Mouse (Mus musculus): ENCODE measurements around the gene Tfap4. TPM values are rescaled to one million over a fixed set of nuclear protein-coding genes. Genes with fewer than 3 reads are reported as not detected.

Tfap4 gene
- polyA plus RNA-seq, 1 experiment from 2014 or later: 26.5 TPM

DNA sequence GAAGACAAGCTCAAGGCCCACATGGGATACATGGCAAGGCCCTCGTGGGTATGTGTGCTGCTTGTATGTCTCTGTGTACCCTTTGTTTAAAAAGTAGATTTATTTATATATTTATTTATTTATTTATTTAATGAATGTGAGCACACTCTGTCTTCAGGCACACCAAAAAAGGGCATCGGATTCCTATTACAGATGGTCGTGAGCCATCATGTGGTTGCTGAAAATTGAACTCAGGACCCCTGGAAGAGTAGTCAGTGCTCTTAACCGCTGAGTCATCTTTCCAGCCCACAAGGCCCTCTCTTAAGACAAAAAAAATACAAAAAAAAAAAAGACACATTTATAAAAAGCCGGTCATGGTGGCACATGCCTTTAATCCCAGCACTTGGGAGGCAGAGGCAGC is 12.0 kb downstream of the Tfap4 start:
- Histone ChIP-seq H3K27ac (ENCODE audit: low read length) (no peak overlapping the region), H3K27me3 (replicated peaks; ENCODE audit: control insufficient read depth, insufficient read depth, low read length) (no peaks in the 10 kb centered on the region), H3K36me3 (ENCODE audit: control insufficient read depth, insufficient read depth, low read length) (no peaks in the 10 kb centered on the region), H3K4me1 (ENCODE audit: control insufficient read depth, insufficient read depth, low read length) (peaks cover 15% of the 10 kb centered on the region), H3K4me3 (ENCODE audit: low read length) (no peak overlapping the region), H3K4me2 (ENCODE audit: low read depth, low read length) (no peak overlapping the region), H3K9me3 (ENCODE audit: control insufficient read depth, low read length) (no peaks in the 10 kb centered on the region), H3K9ac (ENCODE audit: low read depth, low read length) (no peak overlapping the region)
- no peak for ATAC-seq
- 82% methylated on average over 5 of the region's 5 CpGs for WGBS

DNA sequence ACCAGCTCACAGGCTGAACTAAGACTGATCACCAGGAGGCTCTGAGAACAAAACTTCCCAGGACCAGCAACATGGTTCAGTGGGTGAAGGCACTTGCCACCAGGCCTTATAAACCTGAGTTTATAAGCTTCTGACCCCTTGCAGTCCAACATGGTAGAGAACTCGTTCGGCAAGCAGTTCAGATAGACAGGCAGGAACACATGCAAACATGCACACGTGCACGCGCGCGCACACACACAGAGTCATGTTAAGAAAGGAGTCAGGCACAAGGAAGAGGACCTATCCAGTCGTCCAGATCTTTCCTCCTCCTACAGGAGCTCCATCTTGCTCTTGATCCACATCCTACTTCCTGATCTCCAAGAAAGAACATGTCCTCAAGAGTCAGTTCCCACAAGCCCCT is 12.8 kb downstream of the Tfap4 start:
- H3K4me3 ChIP-seq (ENCODE audit: low read length): no peak overlapping the region
- no peaks in the 10 kb centered on the region for H3K27me3 ChIP-seq (replicated peaks; ENCODE audit: control insufficient read depth, insufficient read depth, low read length)
- 93% methylated on average over 8 of the region's 8 CpGs for WGBS
- H3K9ac ChIP-seq (ENCODE audit: low read depth, low read length): no peak overlapping the region
- ATAC-seq: no peak
- H3K27ac ChIP-seq (ENCODE audit: low read length): no peak overlapping the region
- H3K36me3 ChIP-seq (ENCODE audit: control insufficient read depth, insufficient read depth, low read length): no peaks in the 10 kb centered on the region
- peaks cover 10% of the 10 kb centered on the region for H3K4me1 ChIP-seq (ENCODE audit: control insufficient read depth, insufficient read depth, low read length)
- H3K4me2 ChIP-seq (ENCODE audit: low read depth, low read length): no peak overlapping the region
- H3K9me3 ChIP-seq (ENCODE audit: control insufficient read depth, low read length): no peaks in the 10 kb centered on the region

DNA sequence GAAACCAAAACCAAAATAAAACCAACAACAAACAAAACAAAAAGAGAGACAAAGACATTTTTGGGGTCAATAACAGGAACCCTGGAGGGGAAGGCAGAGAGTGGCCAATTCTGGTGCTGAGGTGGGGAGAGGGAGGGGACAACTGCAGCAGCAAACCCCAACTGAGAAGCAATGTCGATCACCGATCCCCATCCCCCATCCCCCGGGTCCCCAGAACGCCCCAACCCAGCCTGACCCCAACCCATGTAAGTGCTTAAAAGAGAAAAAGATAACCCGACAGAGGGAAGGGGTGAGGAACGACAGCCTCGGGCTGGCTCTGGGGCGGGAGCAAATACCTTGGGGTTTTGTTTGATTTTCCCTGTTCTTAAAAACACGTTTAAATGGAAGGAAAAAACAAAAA is 14.8 kb downstream of the Tfap4 start:
- no peak overlapping the region for H3K27ac ChIP-seq (ENCODE audit: low read length)
- H3K4me3 ChIP-seq (ENCODE audit: low read length): no peak overlapping the region
- no peaks in the 10 kb centered on the region for H3K36me3 ChIP-seq (ENCODE audit: control insufficient read depth, insufficient read depth, low read length)
- 0 out of 2 replicates have a peak, but pooled peaks cover 3% of the 10 kb centered on the region for H3K4me1 ChIP-seq (ENCODE audit: control insufficient read depth, insufficient read depth, low read length)
- no peak for ATAC-seq
- no peaks in the 10 kb centered on the region for H3K27me3 ChIP-seq (replicated peaks; ENCODE audit: control insufficient read depth, insufficient read depth, low read length)
- no peak overlapping the region for H3K4me2 ChIP-seq (ENCODE audit: low read depth, low read length)
- H3K9ac ChIP-seq (ENCODE audit: low read depth, low read length): no peak overlapping the region
- no peaks in the 10 kb centered on the region for H3K9me3 ChIP-seq (ENCODE audit: control insufficient read depth, low read length)
- WGBS: 79% methylated on average over 8 of the region's 9 CpGs

DNA sequence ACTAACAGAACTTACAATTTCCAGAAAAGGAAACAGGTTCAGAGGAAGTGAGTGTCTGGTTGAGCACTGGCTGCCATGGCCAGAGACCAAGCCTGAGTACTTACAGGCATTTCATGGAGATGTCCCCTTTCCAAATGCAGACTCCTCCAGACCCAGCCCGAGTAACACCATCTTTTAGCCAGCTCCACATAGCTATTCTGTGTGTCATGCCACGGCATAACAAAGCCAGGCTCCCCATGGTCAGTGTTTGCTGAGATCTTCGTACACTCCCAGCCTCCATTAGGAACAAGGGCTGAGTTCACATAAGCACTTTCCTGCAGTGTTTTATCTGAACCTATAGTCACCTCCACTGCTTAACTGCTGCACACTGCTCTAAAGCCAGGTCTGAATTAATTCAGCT is 16.4 kb downstream of the Tfap4 start:
- 80% methylated on average over 3 of the region's 3 CpGs for WGBS
- Histone ChIP-seq H3K9me3 (ENCODE audit: control insufficient read depth, low read length) (no peaks in the 10 kb centered on the region), H3K36me3 (ENCODE audit: control insufficient read depth, insufficient read depth, low read length) (no peaks in the 10 kb centered on the region), H3K4me2 (ENCODE audit: low read depth, low read length) (no peak overlapping the region), H3K27me3 (replicated peaks; ENCODE audit: control insufficient read depth, insufficient read depth, low read length) (no peaks in the 10 kb centered on the region), H3K9ac (ENCODE audit: low read depth, low read length) (no peak overlapping the region), H3K4me1 (ENCODE audit: control insufficient read depth, insufficient read depth, low read length) (0 out of 2 replicates have a peak, but pooled peaks cover 3% of the 10 kb centered on the region), H3K27ac (ENCODE audit: low read length) (no peak overlapping the region), H3K4me3 (ENCODE audit: low read length) (no peak overlapping the region)
- no peak for ATAC-seq

DNA sequence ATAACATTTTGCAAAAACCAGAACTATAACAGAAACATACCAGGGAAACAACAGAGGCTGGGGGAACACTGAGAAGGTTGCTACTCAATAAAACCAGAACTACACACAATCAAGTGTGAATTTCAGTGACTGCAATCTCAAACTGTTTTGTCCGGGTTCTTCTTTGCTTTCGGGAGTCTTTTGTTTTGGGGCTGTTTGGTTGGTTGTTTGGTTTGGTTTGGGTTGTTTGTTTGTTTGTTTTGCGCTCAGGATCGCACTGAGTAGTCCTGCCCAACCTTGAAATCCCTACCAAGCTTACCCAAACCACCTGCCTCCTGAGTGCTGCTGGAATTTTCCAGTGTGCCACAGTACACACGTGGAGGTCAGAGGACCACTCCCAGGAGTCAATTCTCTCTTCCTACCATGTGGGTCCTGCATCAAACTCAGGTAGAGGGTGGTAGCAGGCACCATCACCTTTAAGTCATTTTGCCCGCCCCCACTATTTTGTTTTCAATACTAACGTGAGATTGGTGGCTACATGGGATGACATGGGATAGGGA is 17.3 kb downstream of the Tfap4 start:
- Histone ChIP-seq H3K36me3 (ENCODE audit: control insufficient read depth, insufficient read depth, low read length) (no peaks in the 10 kb centered on the region), H3K9me3 (ENCODE audit: control insufficient read depth, low read length) (no peaks in the 10 kb centered on the region), H3K4me3 (ENCODE audit: low read length) (0 out of 2 replicates have a peak overlapping the region, but pooled peaks have one; percentile 21), H3K4me1 (ENCODE audit: control insufficient read depth, insufficient read depth, low read length) (0 out of 2 replicates have a peak, but pooled peaks cover 3% of the 10 kb centered on the region), H3K9ac (ENCODE audit: low read depth, low read length) (0 out of 2 replicates have a peak overlapping the region, but pooled peaks have one; percentile 51), H3K27ac (ENCODE audit: low read length) (no peak overlapping the region), H3K27me3 (replicated peaks; ENCODE audit: control insufficient read depth, insufficient read depth, low read length) (no peaks in the 10 kb centered on the region), H3K4me2 (ENCODE audit: low read depth, low read length) (peak overlapping the region; percentile 35; the same call in 1 of the 2 replicates)
- peak; percentile 14; the same call in 1 of the 2 replicates for ATAC-seq
- WGBS: 38% methylated on average over 7 of the region's 7 CpGs

DNA sequence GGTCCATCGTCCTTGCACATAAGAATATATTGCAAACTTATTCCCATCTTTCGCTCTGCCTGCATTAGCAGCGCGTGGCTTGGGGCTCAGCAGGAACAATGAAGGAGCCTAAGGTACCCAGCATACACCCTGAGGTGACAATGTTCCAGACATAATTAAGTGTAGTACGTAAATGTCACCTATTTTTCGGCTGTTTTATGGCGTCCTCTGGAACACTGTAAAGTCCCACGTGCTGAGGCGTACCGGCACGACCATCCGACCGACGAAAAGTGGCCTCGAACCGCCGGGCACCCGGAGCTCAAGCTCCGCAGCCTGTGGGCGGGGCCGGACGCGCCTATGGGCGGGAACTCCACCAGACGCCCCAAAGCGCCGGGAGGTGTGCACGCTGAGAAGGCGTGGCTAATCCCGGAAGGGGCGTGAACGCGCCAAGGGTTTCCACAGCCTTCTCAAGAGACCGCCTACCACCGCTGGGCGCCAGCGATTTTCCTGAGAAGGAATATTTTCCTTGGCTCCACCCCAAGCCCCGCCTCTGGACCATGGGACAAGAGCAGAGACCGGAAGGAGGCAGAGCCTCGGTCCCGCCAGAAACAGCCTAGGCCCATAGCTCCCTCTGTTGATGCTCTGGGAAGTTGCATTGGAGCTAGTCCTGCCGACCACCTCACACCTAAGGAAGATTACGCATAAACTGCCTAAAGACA is 18.0 kb downstream of the Tfap4 start, which contains the start of gene Srl:
Srl (minus strand) TSS at position 316 of the 698 bp plus-strand sequence.
- Histone ChIP-seq H3K4me1 (ENCODE audit: control insufficient read depth, insufficient read depth, low read length) (0 out of 2 replicates have a peak, but pooled peaks cover 3% of the 10 kb centered on the region), H3K27me3 (replicated peaks; ENCODE audit: control insufficient read depth, insufficient read depth, low read length) (no peaks in the 10 kb centered on the region), H3K4me2 (ENCODE audit: low read depth, low read length) (peak within 1 kb of the TSS; percentile 68), H3K4me3 (ENCODE audit: low read length) (peak within 1 kb of the TSS; percentile 55), H3K36me3 (ENCODE audit: control insufficient read depth, insufficient read depth, low read length) (no peaks in the 10 kb centered on the region), H3K9ac (ENCODE audit: low read depth, low read length) (peak within 1 kb of the TSS; percentile 62), H3K27ac (ENCODE audit: low read length) (0 out of 2 replicates have a peak within 1 kb of the TSS, but pooled peaks have one; percentile 35), H3K9me3 (ENCODE audit: control insufficient read depth, low read length) (no peaks in the 10 kb centered on the region)
- ATAC-seq: peak; percentile 96
- WGBS: under 1% methylated on average over 43 of the region's 43 CpGs

DNA sequence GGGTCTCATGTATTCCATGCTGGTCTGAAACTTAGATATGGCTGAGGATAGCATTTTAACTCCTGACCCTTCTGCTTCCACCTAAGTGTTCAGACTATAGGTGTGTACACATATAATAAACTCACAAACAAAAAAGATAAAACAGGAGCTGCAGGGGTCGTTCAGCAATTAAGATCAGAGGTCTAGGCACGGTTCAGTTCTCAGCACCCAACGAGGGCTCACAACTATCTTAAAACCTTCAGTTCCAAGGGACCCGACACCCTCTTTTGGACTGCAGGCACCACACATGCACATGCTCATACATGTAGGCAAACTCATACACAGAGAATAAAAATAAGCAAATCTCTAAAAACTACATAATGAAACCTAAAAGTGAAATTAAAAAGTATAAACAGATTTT is 18.6 kb downstream of the Tfap4 start:
- WGBS: 61% methylated on average over 4 of the region's 4 CpGs
- 0 out of 2 replicates have a peak, but pooled peaks cover 3% of the 10 kb centered on the region for H3K4me1 ChIP-seq (ENCODE audit: control insufficient read depth, insufficient read depth, low read length)

DNA sequence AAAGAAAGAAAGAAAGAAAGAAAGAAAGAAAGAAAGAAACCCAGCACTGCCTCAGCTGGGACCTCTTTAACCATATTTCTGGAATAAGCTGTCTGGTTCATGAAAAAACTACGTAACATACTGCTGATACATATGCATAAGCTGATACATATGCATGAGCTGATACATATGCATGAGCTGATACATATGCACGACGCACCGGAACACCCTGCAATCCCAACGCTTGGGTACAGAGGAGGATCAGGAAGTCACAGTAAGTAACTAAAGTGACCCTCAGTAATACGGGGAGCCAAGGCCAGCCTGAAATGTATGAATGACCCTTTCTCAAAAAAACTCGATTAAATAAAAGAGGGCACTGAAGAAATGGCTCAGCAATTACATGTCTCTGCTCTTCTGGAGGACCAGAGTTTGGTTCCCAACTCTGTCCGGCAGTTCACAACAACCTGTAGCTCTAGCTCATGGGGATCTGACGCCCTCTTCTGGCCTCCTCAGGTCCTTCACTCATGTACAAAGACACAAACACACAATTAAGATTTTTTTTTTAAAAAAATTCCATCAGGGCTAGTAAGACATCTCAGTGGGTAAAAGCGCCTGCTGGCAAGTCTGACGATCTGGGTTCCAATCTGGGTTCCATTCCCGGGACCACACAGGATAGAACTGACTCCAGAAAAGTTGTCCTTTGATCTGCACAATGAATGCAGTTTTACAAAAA is 19.4 kb downstream of the Tfap4 start:
- ATAC-seq: no peak
- Histone ChIP-seq H3K4me1 (ENCODE audit: control insufficient read depth, insufficient read depth, low read length) (0 out of 2 replicates have a peak, but pooled peaks cover 3% of the 10 kb centered on the region), H3K27ac (ENCODE audit: low read length) (no peak overlapping the region), H3K9ac (ENCODE audit: low read depth, low read length) (no peak overlapping the region), H3K27me3 (replicated peaks; ENCODE audit: control insufficient read depth, insufficient read depth, low read length) (no peaks in the 10 kb centered on the region), H3K4me3 (ENCODE audit: low read length) (no peak overlapping the region), H3K9me3 (ENCODE audit: control insufficient read depth, low read length) (no peaks in the 10 kb centered on the region), H3K36me3 (ENCODE audit: control insufficient read depth, insufficient read depth, low read length) (no peaks in the 10 kb centered on the region), H3K4me2 (ENCODE audit: low read depth, low read length) (no peak overlapping the region)
- 87% methylated on average over 12 of the region's 12 CpGs for WGBS

More for the DNA sequence above, 18.6 kb downstream of the Tfap4 start:
- peak overlapping the region; percentile 62; the same call in 1 of the 2 replicates for H3K9ac ChIP-seq (ENCODE audit: low read depth, low read length)
- no peaks in the 10 kb centered on the region for H3K9me3 ChIP-seq (ENCODE audit: control insufficient read depth, low read length)
- H3K36me3 ChIP-seq (ENCODE audit: control insufficient read depth, insufficient read depth, low read length): no peaks in the 10 kb centered on the region
- H3K4me3 ChIP-seq (ENCODE audit: low read length): peak overlapping the region; percentile 55
- no peaks in the 10 kb centered on the region for H3K27me3 ChIP-seq (replicated peaks; ENCODE audit: control insufficient read depth, insufficient read depth, low read length)
- peak overlapping the region; percentile 68 for H3K4me2 ChIP-seq (ENCODE audit: low read depth, low read length)
- ATAC-seq: no peak
- H3K27ac ChIP-seq (ENCODE audit: low read length): no peak overlapping the region

DNA sequence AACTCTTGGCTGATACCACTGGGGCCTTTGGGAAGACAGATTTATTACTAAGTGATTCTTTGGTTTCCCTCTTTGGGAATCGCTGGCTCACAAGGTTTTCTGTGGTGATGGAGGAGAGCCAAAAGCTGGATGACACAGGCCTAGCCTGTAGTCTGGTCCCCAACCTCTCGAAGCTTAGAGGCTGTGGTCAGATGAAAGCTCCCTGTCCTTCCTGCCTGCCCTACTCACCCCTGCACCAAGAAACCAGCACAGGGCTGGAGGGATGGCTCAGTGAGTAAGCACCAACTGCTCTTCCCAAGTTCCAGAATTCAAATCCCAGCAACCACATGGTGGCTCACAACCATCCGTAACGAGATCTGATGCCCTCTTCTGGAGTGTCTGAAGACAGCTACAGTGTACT is 20.1 kb downstream of the Tfap4 start:
- H3K9me3 ChIP-seq (ENCODE audit: control insufficient read depth, low read length): no peaks in the 10 kb centered on the region
- 80% methylated on average over 4 of the region's 4 CpGs for WGBS
- 0 out of 2 replicates have a peak, but pooled peaks cover 3% of the 10 kb centered on the region for H3K4me1 ChIP-seq (ENCODE audit: control insufficient read depth, insufficient read depth, low read length)
- H3K4me2 ChIP-seq (ENCODE audit: low read depth, low read length): no peak overlapping the region
- no peak overlapping the region for H3K4me3 ChIP-seq (ENCODE audit: low read length)
- ATAC-seq: no peak
- H3K9ac ChIP-seq (ENCODE audit: low read depth, low read length): no peak overlapping the region
- no peaks in the 10 kb centered on the region for H3K27me3 ChIP-seq (replicated peaks; ENCODE audit: control insufficient read depth, insufficient read depth, low read length)
- no peaks in the 10 kb centered on the region for H3K36me3 ChIP-seq (ENCODE audit: control insufficient read depth, insufficient read depth, low read length)
- no peak overlapping the region for H3K27ac ChIP-seq (ENCODE audit: low read length)

Measured in intestine, embryonic 16.5 days (tissue).